Mouse (Mus musculus): ENCODE results near the gene Kbtbd13.

DNA sequence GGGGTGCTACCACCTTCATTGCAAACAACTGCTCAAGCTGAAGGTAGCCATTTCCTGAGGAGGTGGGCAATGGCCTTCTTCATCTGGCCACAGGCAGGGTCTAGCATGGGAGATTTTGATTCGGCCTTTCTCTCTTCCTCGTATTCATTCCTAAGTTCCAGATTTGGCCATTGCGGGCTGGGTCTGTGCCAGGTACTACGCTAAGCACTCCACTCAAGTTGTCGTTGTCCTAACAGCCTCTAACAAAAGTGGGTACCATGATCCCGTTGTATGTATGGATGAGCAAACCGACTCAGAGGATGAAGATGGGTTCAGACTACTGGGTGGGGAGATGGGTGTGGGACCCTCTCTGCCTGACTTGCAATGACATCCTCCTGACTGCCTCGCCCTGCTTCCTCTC is 18.9 kb upstream of the Kbtbd13 start:
- no peak for TF ChIP-seq KAT2A (conservative IDR thresholded peaks at IDR 0.05; ENCODE audit: low read depth, low read length)
- no peak for TF ChIP-seq CTCF (IDR thresholded peaks at IDR 0.05 in 2 of 3, conservative IDR thresholded peaks at IDR 0.05 in 1 of 3; ENCODE audit: control insufficient read depth in 1 of 3, insufficient read depth in 1 of 3, low read depth in 2 of 3, low read length in 3 of 3, poor library complexity in 1 of 3, severe bottlenecking in 1 of 3)
- no peak for TF ChIP-seq CHD2 (IDR thresholded peaks at IDR 0.05; ENCODE audit: low read length)
- TF ChIP-seq ETS1 (IDR thresholded peaks at IDR 0.05; ENCODE audit: low read depth, low read length) = no peak
- TF ChIP-seq MAX (IDR thresholded peaks at IDR 0.05; ENCODE audit: low read length) = no peak
- no peak for TF ChIP-seq ZC3H11A (IDR thresholded peaks at IDR 0.05; ENCODE audit: low read depth, low read length)
- TF ChIP-seq HCFC1 (IDR thresholded peaks at IDR 0.05; ENCODE audit: low read depth, low read length) = no peak
- no peak for TF ChIP-seq GABPA (IDR thresholded peaks at IDR 0.05; ENCODE audit: low read depth, low read length)
- TF ChIP-seq BHLHE40 (IDR thresholded peaks at IDR 0.05; ENCODE audit: borderline replicate concordance, low read depth, low read length) = no peak
- TF ChIP-seq EP300 (IDR thresholded peaks at IDR 0.05; ENCODE audit: low read depth in 1 of 2, low read length in 2 of 2) = no peak
- no peak for TF ChIP-seq E2F4 (IDR thresholded peaks at IDR 0.05; ENCODE audit: borderline replicate concordance, low read depth, low read length)
- no peak for TF ChIP-seq NELFE (IDR thresholded peaks at IDR 0.05; ENCODE audit: low read depth, low read length)
- TF ChIP-seq ZKSCAN1 (IDR thresholded peaks at IDR 0.05; ENCODE audit: low read depth, low read length) = no peak

All from MEL (cell line).